Mouse (Mus musculus): ENCODE data around the gene P2ry6. TPM values are rescaled to one million over a fixed set of nuclear protein-coding genes. Genes with fewer than 3 reads are reported as not detected.

The P2ry6 gene
- polyA plus RNA-seq, 1 experiment from 2014 or later: 3.6 TPM

- no peak overlapping the region for H3K4me3 ChIP-seq
- no peaks in the 10 kb centered on the region for H3K27me3 ChIP-seq
- no peak for ATAC-seq (ENCODE audit: insufficient number of reproducible peaks, insufficient read depth, low FRiP score, low TSS enrichment, low read depth)
- peaks cover 16% of the 10 kb centered on the region for H3K4me1 ChIP-seq
- 79% methylated on average over 3 of the region's 3 CpGs for WGBS
- no peak overlapping the region for H3K9ac ChIP-seq
- no peaks in the 10 kb centered on the region for H3K9me3 ChIP-seq
- H3K4me2 ChIP-seq: no peak overlapping the region
- no peaks in the 10 kb centered on the region for H3K36me3 ChIP-seq
- no peak overlapping the region for H3K27ac ChIP-seq
Measured at GRCm38 (mm10) chr7:100937481-100937880, 37.0 kb downstream of the P2ry6 start.

- Histone ChIP-seq H3K9me3 (no peaks in the 10 kb centered on the region), H3K36me3 (peaks cover 12% of the 10 kb centered on the region), H3K27ac (no peak overlapping the region), H3K9ac (no peak overlapping the region), H3K4me2 (no peak overlapping the region), H3K4me1 (peaks cover 30% of the 10 kb centered on the region), H3K4me3 (no peak overlapping the region), H3K27me3 (no peaks in the 10 kb centered on the region)
- ATAC-seq (ENCODE audit: insufficient number of reproducible peaks, insufficient read depth, low FRiP score, low TSS enrichment, low read depth): no peak
Measured at GRCm38 (mm10) chr7:100933520-100933919, 40.9 kb downstream of the P2ry6 start.

- Histone ChIP-seq H3K4me2 (peak overlapping the region; percentile 99), H3K36me3 (peaks cover 14% of the 10 kb centered on the region), H3K4me3 (peak overlapping the region; percentile 89), H3K27ac (peak overlapping the region; percentile 100), H3K4me1 (peaks cover 40% of the 10 kb centered on the region), H3K9ac (peak overlapping the region; percentile 99), H3K9me3 (no peaks in the 10 kb centered on the region), H3K27me3 (no peaks in the 10 kb centered on the region)
- ATAC-seq (ENCODE audit: insufficient number of reproducible peaks, insufficient read depth, low FRiP score, low TSS enrichment, low read depth): peak; percentile 89
- 0% methylated on average over 27 of the region's 27 CpGs for WGBS
Measured at GRCm38 (mm10) chr7:100932481-100933007, 41.9 kb downstream of the P2ry6 start.

GRCm38 (mm10) chr7:100931926-100932480 lies 42.4 kb downstream of the P2ry6 start, which contains the start of gene Arhgef17:
Gene Arhgef17, minus strand, starts transcription at chr7:100932107.
- Histone ChIP-seq H3K4me3 (peak within 1 kb of the TSS; percentile 89), H3K36me3 (peaks cover 14% of the 10 kb centered on the region), H3K27me3 (no peaks in the 10 kb centered on the region), H3K27ac (peak within 1 kb of the TSS; percentile 100), H3K4me1 (peaks cover 46% of the 10 kb centered on the region), H3K4me2 (peak within 1 kb of the TSS; percentile 99), H3K9ac (peak within 1 kb of the TSS; percentile 99), H3K9me3 (no peaks in the 10 kb centered on the region)
- WGBS: under 1% methylated on average over 34 of the region's 35 CpGs
- peak; percentile 77 for ATAC-seq (ENCODE audit: insufficient number of reproducible peaks, insufficient read depth, low FRiP score, low TSS enrichment, low read depth)

- peak overlapping the region; percentile 89 for H3K4me3 ChIP-seq
- peak overlapping the region; percentile 100 for H3K27ac ChIP-seq
- H3K4me1 ChIP-seq: peaks cover 51% of the 10 kb centered on the region
- peak overlapping the region; percentile 99 for H3K4me2 ChIP-seq
- peak overlapping the region; percentile 99 for H3K9ac ChIP-seq
- peaks cover 14% of the 10 kb centered on the region for H3K36me3 ChIP-seq
- no peaks in the 10 kb centered on the region for H3K9me3 ChIP-seq
- peak; percentile 1; the same call in 1 of the 2 replicates for ATAC-seq (ENCODE audit: insufficient number of reproducible peaks, insufficient read depth, low FRiP score, low TSS enrichment, low read depth)
- WGBS: 1% methylated on average over 72 of the region's 73 CpGs
- no peaks in the 10 kb centered on the region for H3K27me3 ChIP-seq
Measured at GRCm38 (mm10) chr7:100931316-100931925, 43.0 kb downstream of the P2ry6 start.

GRCm38 (mm10) chr7:100930619-100931315 lies 43.7 kb downstream of the P2ry6 start:
- Histone ChIP-seq H3K27me3 (no peaks in the 10 kb centered on the region), H3K4me2 (peak overlapping the region; percentile 99), H3K4me3 (peak overlapping the region; percentile 89), H3K4me1 (peaks cover 58% of the 10 kb centered on the region), H3K9me3 (no peaks in the 10 kb centered on the region), H3K9ac (peak overlapping the region; percentile 99), H3K27ac (peak overlapping the region; percentile 100), H3K36me3 (peaks cover 14% of the 10 kb centered on the region)
- no peak for ATAC-seq (ENCODE audit: insufficient number of reproducible peaks, insufficient read depth, low FRiP score, low TSS enrichment, low read depth)
- WGBS: 3% methylated on average over 51 of the region's 53 CpGs

GRCm38 (mm10) chr7:100929639-100930303 lies 44.7 kb downstream of the P2ry6 start:
- Histone ChIP-seq H3K27ac (no peak overlapping the region; the same call in 1 of the 2 replicates), H3K27me3 (no peaks in the 10 kb centered on the region), H3K9me3 (no peaks in the 10 kb centered on the region), H3K4me3 (peak overlapping the region; percentile 89), H3K36me3 (peaks cover 14% of the 10 kb centered on the region), H3K9ac (peak overlapping the region; percentile 99), H3K4me2 (peak overlapping the region; percentile 99), H3K4me1 (peaks cover 68% of the 10 kb centered on the region)
- 64% methylated on average over 19 of the region's 19 CpGs for WGBS
- ATAC-seq (ENCODE audit: insufficient number of reproducible peaks, insufficient read depth, low FRiP score, low TSS enrichment, low read depth): no peak

- Histone ChIP-seq H3K4me3 (peak overlapping the region; percentile 89), H3K9ac (peak overlapping the region; percentile 99), H3K27ac (no peak overlapping the region; the same call in 1 of the 2 replicates), H3K9me3 (no peaks in the 10 kb centered on the region), H3K27me3 (no peaks in the 10 kb centered on the region), H3K36me3 (peaks cover 20% of the 10 kb centered on the region), H3K4me1 (peaks cover 80% of the 10 kb centered on the region), H3K4me2 (peak overlapping the region; percentile 99)
- WGBS: 30% methylated on average over 9 of the region's 9 CpGs
- ATAC-seq (ENCODE audit: insufficient number of reproducible peaks, insufficient read depth, low FRiP score, low TSS enrichment, low read depth): no peak
Measured at GRCm38 (mm10) chr7:100928456-100928855, 46.0 kb downstream of the P2ry6 start.

GRCm38 (mm10) chr7:100927287-100928000 lies 47.0 kb downstream of the P2ry6 start:
- Histone ChIP-seq H3K36me3 (peaks cover 30% of the 10 kb centered on the region), H3K4me2 (peak overlapping the region; percentile 99), H3K27me3 (no peaks in the 10 kb centered on the region), H3K4me1 (peaks cover 83% of the 10 kb centered on the region), H3K9me3 (no peaks in the 10 kb centered on the region), H3K27ac (0 out of 2 replicates have a peak overlapping the region, but pooled peaks have one; percentile 1), H3K4me3 (peak overlapping the region; percentile 89), H3K9ac (peak overlapping the region; percentile 99)
- ATAC-seq (ENCODE audit: insufficient number of reproducible peaks, insufficient read depth, low FRiP score, low TSS enrichment, low read depth): no peak
- 1% methylated on average over 7 of the region's 7 CpGs for WGBS

GRCm38 (mm10) chr7:100926311-100926923 lies 48.0 kb downstream of the P2ry6 start:
- Histone ChIP-seq H3K4me2 (peak overlapping the region; percentile 99), H3K9ac (peak overlapping the region; percentile 99), H3K4me1 (peaks cover 89% of the 10 kb centered on the region), H3K27me3 (no peaks in the 10 kb centered on the region), H3K27ac (peak overlapping the region; percentile 60), H3K4me3 (peak overlapping the region; percentile 89), H3K36me3 (peaks cover 41% of the 10 kb centered on the region), H3K9me3 (no peaks in the 10 kb centered on the region)
- no peak for ATAC-seq (ENCODE audit: insufficient number of reproducible peaks, insufficient read depth, low FRiP score, low TSS enrichment, low read depth)
- 6% methylated on average over 12 of the region's 12 CpGs for WGBS

All from embryonic facial prominence, embryonic 13.5 days (tissue).